Mouse (Mus musculus): ENCODE data around the gene Sycp2. TPM values are rescaled to one million over a fixed set of nuclear protein-coding genes. Genes with fewer than 3 reads are reported as not detected.

Gene Sycp2
- polyA plus RNA-seq, 1 experiment, result 0.04 TPM

- no peak for DNase-seq
- TF ChIP-seq CTCF (IDR thresholded peaks at IDR 0.05; ENCODE audit: insufficient read depth, low read length), result no peak
- no peak for TF ChIP-seq POLR2A (IDR thresholded peaks at IDR 0.05; ENCODE audit: borderline replicate concordance, extremely low read depth, low read depth, low read length)
- H3K4me3 ChIP-seq (replicated peaks; ENCODE audit: extremely low read depth, low read depth, low read length), result no peak overlapping the region
- H3K4me1 ChIP-seq (ENCODE audit: control insufficient read depth, insufficient read depth, low read length), result peaks cover 3% of the 10 kb centered on the region; the same call in 1 of the 2 replicates
- whole genome bisulfite sequencing, result 66% methylated on average over 6 of the region's 6 CpGs
These were observed 21.9 kb upstream of the Sycp2 start for GRCm38 (mm10) chr2:178429426-178429825.

- peaks cover 3% of the 10 kb centered on the region; the same call in 1 of the 2 replicates for H3K4me1 ChIP-seq (ENCODE audit: control insufficient read depth, insufficient read depth, low read length)
- 85% methylated on average over 4 of the region's 4 CpGs for whole genome bisulfite sequencing
These were observed 21.2 kb upstream of the Sycp2 start for GRCm38 (mm10) chr2:178428676-178429075.

DNA sequence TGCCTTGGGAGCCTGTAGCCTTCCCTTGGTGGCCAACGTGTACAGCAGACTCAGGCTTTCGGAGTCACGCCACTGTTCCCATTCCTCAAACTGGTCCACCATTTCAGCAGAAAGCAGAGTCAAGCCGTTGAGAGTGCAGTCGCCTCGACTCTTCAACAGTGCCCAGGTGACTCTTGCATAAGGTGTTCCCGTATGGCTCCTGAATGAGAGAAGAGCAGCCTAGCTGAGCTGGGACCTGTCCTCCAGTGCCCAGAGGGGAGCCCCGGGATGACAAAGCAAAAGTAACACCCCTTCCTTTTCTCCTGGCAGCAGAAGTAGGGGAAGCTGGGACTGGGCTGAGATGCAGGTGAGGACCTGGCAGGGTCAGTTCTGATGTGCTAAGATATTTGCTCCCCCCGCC is 20.7 kb upstream of the Sycp2 start:
- TF ChIP-seq POLR2A (IDR thresholded peaks at IDR 0.05; ENCODE audit: borderline replicate concordance, extremely low read depth, low read depth, low read length) (no peak), CTCF (IDR thresholded peaks at IDR 0.05; ENCODE audit: insufficient read depth, low read length) (no peak)
- Histone ChIP-seq H3K4me3 (replicated peaks; ENCODE audit: extremely low read depth, low read depth, low read length) (no peak overlapping the region), H3K4me1 (ENCODE audit: control insufficient read depth, insufficient read depth, low read length) (peaks cover 3% of the 10 kb centered on the region; the same call in 1 of the 2 replicates)
- WGBS, result 71% methylated on average over 9 of the region's 9 CpGs
- no peak for DNase-seq

More at GRCm38 (mm10) chr2:178428676-178429075, 21.2 kb upstream of the Sycp2 start:
- TF ChIP-seq POLR2A (IDR thresholded peaks at IDR 0.05; ENCODE audit: borderline replicate concordance, extremely low read depth, low read depth, low read length), result no peak
- no peak for TF ChIP-seq CTCF (IDR thresholded peaks at IDR 0.05; ENCODE audit: insufficient read depth, low read length)
- no peak overlapping the region for H3K4me3 ChIP-seq (replicated peaks; ENCODE audit: extremely low read depth, low read depth, low read length)
- DNase-seq, result no peak

- 76% methylated on average over 5 of the region's 5 CpGs for WGBS
- no peaks in the 10 kb centered on the region; the same call in 1 of the 2 replicates for H3K4me1 ChIP-seq (ENCODE audit: control insufficient read depth, insufficient read depth, low read length)
- TF ChIP-seq POLR2A (IDR thresholded peaks at IDR 0.05; ENCODE audit: borderline replicate concordance, extremely low read depth, low read depth, low read length) (no peak), CTCF (IDR thresholded peaks at IDR 0.05; ENCODE audit: insufficient read depth, low read length) (no peak)
- no peak for DNase-seq
- no peak overlapping the region for H3K4me3 ChIP-seq (replicated peaks; ENCODE audit: extremely low read depth, low read depth, low read length)
These were observed 19.7 kb upstream of the Sycp2 start for GRCm38 (mm10) chr2:178427181-178427580.

DNA sequence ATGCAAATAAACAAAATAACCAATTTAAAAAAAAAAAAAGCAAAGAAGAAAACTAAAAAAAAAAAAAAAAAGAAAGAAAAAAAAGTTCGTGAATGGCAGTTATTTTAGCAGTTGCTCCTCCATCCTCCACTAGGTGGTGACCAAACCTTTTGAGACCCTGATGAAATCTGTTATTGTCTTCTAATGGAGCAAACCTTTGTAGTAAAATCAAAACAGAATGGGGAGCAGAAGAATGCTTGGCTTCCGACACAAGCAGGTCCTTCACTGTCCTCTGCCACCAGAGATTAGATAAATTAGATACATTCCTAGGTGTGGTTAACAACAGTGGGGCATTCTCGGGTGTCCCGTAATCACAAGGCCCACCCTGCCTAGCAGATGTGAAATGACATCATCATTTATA is 18.7 kb upstream of the Sycp2 start:
- DNase-seq, result no peak
- TF ChIP-seq CTCF (IDR thresholded peaks at IDR 0.05; ENCODE audit: insufficient read depth, low read length) (no peak; the same call in 1 of the 2 replicates), POLR2A (IDR thresholded peaks at IDR 0.05; ENCODE audit: borderline replicate concordance, extremely low read depth, low read depth, low read length) (no peak)
- H3K4me3 ChIP-seq (replicated peaks; ENCODE audit: extremely low read depth, low read depth, low read length), result no peak overlapping the region
- H3K4me1 ChIP-seq (ENCODE audit: control insufficient read depth, insufficient read depth, low read length), result no peaks in the 10 kb centered on the region; the same call in 1 of the 2 replicates
- 21% methylated on average over 4 of the region's 4 CpGs for WGBS

DNA sequence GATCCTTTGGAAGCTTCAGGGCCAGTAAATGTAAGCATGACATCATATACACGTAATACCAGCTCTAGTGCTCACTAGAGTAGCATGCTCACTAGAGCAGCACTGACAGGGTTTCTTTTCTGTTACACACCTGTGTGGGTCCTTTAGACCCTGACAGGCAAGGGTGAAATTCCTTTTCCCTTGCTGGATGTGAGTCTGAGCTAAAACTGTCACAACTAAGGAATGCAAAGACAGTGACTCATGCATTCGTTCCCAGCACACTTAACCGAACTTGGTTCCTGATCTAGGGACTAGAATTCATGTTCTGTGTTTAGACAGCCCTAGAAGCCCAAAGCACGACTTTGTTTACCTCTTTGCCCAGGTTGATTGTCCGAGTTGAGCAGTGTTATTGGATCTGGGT is 15.7 kb upstream of the Sycp2 start:
- no peak for DNase-seq
- TF ChIP-seq CTCF (IDR thresholded peaks at IDR 0.05; ENCODE audit: insufficient read depth, low read length) (no peak), POLR2A (IDR thresholded peaks at IDR 0.05; ENCODE audit: borderline replicate concordance, extremely low read depth, low read depth, low read length) (no peak)
- Histone ChIP-seq H3K4me1 (ENCODE audit: control insufficient read depth, insufficient read depth, low read length) (no peaks in the 10 kb centered on the region; the same call in 1 of the 2 replicates), H3K4me3 (replicated peaks; ENCODE audit: extremely low read depth, low read depth, low read length) (no peak overlapping the region)
- WGBS, result 54% methylated on average over 5 of the region's 5 CpGs

DNA sequence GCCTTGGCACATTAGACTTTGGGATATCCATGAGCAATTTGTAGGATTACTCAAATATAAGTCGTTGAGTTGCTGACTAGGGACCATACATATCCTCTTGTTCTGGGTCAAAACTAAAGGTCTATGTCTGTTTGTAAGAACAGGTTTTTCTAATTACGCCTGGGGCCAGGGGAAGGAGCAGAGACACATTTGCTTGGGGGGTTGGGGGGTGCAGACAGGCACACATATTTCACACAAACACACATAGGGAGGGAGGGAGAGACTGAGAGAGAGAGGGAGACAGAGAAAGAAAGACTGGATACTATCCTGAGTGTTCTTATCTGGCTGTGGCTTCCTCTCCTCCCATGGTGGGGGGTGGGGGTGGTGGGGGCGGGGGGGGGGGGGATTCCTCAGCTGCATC is 14.7 kb upstream of the Sycp2 start:
- Histone ChIP-seq H3K4me1 (ENCODE audit: control insufficient read depth, insufficient read depth, low read length) (no peaks in the 10 kb centered on the region; the same call in 1 of the 2 replicates), H3K4me3 (replicated peaks; ENCODE audit: extremely low read depth, low read depth, low read length) (no peak overlapping the region)
- 61% methylated on average over 2 of the region's 3 CpGs for WGBS
- TF ChIP-seq CTCF (IDR thresholded peaks at IDR 0.05; ENCODE audit: insufficient read depth, low read length) (no peak), POLR2A (IDR thresholded peaks at IDR 0.05; ENCODE audit: borderline replicate concordance, extremely low read depth, low read depth, low read length) (no peak)
- no peak for DNase-seq

DNA sequence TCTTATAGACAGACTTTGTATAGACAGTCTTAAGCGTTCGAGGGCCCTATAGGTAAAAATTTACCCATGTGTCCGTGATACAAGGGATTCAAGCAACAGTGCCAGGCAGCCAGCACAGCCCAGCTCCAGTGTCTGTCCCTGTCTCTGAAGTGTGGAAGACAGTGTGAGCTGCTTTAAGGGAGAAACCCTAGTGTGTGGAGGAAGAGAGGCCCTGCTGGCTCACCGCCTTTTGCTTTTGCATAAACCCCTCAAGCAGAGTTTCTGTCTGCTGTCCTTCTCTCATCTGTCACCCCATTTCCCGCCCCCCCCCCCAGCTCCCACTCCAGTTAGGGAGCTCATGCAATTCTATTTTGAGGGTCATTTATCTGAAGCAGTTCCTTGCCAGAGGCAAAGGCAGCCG is 14.1 kb upstream of the Sycp2 start:
- no peak overlapping the region for H3K4me3 ChIP-seq (replicated peaks; ENCODE audit: extremely low read depth, low read depth, low read length)
- H3K4me1 ChIP-seq (ENCODE audit: control insufficient read depth, insufficient read depth, low read length), result no peaks in the 10 kb centered on the region; the same call in 1 of the 2 replicates
- WGBS, result 60% methylated on average over 6 of the region's 6 CpGs
- no peak for DNase-seq
- TF ChIP-seq POLR2A (IDR thresholded peaks at IDR 0.05; ENCODE audit: borderline replicate concordance, extremely low read depth, low read depth, low read length) (no peak), CTCF (IDR thresholded peaks at IDR 0.05; ENCODE audit: insufficient read depth, low read length) (no peak)

DNA sequence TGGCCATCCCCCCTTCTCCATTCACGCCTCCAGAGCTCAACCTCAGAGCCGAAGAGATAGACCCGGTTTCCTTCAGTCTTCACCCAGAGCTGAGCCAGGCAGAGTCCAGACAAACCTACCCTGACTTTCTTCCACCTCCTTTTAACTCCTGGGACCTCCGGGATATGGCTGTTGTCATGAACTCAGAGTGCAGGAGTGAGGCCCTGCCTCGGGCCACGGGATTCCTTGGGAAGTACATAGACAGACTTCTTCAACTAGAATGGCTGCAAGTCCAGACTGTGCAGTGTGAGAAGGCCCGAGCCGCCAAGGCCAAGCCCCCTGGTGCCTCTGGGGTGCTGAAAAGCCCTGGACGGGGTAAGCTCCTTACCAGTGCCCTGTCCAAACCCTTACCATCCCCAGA is 13.1 kb upstream of the Sycp2 start:
- no peak for DNase-seq
- 84% methylated on average over 9 of the region's 9 CpGs for WGBS
- TF ChIP-seq CTCF (IDR thresholded peaks at IDR 0.05; ENCODE audit: insufficient read depth, low read length), result no peak
- TF ChIP-seq POLR2A (IDR thresholded peaks at IDR 0.05; ENCODE audit: borderline replicate concordance, extremely low read depth, low read depth, low read length), result no peak
- H3K4me1 ChIP-seq (ENCODE audit: control insufficient read depth, insufficient read depth, low read length), result no peaks in the 10 kb centered on the region
- no peak overlapping the region for H3K4me3 ChIP-seq (replicated peaks; ENCODE audit: extremely low read depth, low read depth, low read length)

DNA sequence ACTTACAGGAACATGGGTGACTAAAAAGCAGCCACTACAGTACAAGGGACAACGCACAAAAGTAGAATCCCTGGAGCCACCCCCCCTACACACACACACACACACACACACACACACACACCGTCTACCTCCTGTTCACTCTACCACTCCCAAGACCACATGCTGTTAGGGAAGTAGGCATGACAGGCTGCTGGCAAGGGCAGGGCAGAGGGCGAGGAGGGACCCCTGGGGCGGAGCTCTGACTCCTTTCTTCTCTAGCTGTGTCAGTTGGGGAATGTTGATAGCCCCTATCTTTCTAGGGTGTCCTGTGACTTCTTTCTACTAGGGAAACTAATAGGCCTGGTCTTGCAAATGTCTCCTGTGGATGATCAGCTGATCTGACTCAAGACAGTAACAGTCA is 9.5 kb upstream of the Sycp2 start:
- Histone ChIP-seq H3K4me1 (ENCODE audit: control insufficient read depth, insufficient read depth, low read length) (peaks cover 7% of the 10 kb centered on the region), H3K4me3 (replicated peaks; ENCODE audit: extremely low read depth, low read depth, low read length) (no peak overlapping the region)
- DNase-seq, result no peak
- WGBS, result 80% methylated on average over 4 of the region's 4 CpGs
- TF ChIP-seq POLR2A (IDR thresholded peaks at IDR 0.05; ENCODE audit: borderline replicate concordance, extremely low read depth, low read depth, low read length) (no peak), CTCF (IDR thresholded peaks at IDR 0.05; ENCODE audit: insufficient read depth, low read length) (no peak)
